Mouse (Mus musculus): ENCODE results near the gene Ubl4b. TPM values are rescaled to one million over a fixed set of nuclear protein-coding genes. Genes with fewer than 3 reads are reported as not detected.

Ubl4b gene
- total RNA-seq, 4 experiments from 2014 or later: not detected

DNA sequence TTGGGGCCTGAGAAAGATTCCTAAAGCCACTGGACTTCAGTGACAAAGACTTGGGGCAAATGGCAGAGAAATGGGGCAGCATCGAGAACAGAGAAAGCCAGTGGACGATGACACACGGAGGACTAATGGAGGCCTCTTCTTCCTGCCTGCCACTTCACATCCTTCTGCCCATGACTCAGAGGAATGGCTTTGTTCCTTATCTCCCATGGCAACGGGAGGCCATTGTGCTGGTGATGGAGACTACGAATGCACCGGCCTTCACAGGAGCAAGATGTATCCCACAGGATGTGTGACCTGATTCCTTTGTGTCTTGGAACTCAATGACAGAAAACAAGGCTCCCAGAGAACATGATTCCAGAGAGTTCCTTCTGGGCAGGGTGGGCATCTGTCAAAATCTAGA is 30.3 kb downstream of the Ubl4b start:
- no peak for DNase-seq (ENCODE audit: low spot score in 2 of 2)

DNA sequence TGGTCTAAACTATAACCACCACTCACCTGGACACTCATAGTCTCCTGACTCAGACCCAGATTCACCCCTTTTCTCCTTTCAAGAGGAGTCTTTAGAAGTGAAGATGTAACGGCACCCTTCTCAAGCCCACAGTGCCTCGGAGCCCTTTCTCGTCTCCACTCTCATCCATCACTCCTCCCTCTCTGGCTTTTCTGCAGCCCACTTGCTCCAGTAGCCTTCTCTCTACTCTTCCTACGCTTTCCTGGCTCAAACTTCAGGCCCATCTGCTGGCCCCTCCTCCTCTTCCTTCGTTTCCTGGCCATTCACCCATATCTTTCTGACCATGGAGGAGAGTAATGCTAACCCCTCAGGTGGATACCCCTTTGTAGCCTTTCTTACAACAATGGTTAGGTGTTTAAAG is 33.9 kb downstream of the Ubl4b start:
- DNase-seq (ENCODE audit: low spot score in 2 of 2): no peak

DNA sequence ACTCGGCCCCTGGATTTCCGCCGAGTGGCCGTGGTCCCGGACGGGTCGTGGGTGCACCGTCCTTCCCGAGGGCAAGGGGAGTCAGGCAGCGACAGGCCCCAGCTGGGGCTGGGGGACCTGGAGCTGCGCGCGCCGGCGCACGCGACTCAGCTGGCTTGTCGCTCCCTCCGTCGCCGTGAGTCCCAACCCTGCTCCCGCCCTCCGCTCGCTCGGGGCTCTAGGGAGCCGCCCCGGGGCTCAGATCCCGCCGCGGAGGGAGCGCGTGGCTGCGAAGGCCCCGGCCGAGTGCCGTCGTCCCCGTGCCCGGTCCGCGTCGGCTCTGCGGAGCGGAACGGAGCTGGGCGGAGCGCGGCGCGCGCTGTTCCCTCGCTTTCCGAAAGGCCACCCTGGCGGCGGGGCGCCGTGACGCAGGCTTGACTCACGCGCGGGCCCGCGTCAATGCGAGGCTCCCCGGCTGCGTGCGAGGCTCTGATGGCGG is 37.2 kb downstream of the Ubl4b start, which contains the start of gene Slc6a17:
Gene Slc6a17, minus strand, starts transcription at position 388 of the 478 bp plus-strand sequence.
- DNase-seq (ENCODE audit: low spot score in 2 of 2): peak in 1 of 2 experiments; percentile 10

- no peak for DNase-seq (ENCODE audit: low spot score in 2 of 2)
Measured at GRCm38 (mm10) chr3:107516776-107517630, 37.9 kb downstream of the Ubl4b start.

DNA sequence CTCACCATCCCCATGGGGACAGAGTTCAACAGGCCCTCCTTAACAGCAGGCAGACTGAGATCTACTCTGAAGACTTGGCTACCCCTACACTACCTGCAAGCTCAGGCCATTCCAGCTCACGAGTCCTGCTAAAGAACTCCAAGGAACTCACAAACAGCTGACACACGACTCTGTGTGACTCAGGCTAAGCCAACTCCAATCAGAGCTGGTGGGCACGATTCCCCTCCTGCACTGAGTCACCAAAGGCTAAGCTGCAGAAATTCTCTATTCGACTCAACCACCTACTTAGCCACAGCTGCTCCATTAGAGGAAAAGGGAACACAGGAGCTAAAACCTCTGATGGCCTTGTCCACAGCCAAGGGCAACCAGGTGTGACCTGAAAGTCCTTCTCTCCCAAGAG is 38.9 kb downstream of the Ubl4b start:
- DNase-seq (ENCODE audit: low spot score in 2 of 2): no peak

- no peak for DNase-seq (ENCODE audit: low spot score in 2 of 2)
Measured at GRCm38 (mm10) chr3:107511416-107511815, 43.5 kb downstream of the Ubl4b start.

- DNase-seq (ENCODE audit: low spot score in 2 of 2): no peak
Measured at GRCm38 (mm10) chr3:107508696-107509095, 46.2 kb downstream of the Ubl4b start.

DNA sequence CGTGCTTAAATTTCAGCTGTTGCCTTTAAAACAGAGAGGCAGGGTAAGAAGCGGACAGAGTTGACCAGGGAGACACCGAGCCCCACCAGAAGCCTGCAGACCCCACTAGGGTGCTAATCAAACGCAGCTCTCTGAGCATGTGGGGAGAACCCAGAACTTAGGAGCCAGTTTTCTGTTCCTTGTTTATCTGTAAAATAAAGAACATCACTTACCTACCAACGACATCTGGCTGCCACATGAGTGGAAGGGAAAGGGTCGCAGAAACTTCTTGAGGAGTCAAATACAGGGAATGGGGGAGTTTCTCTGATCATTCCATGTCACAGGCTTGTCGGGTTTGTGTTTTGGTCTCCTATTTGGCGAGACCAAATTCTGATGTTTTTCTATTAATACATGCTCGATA is 46.9 kb downstream of the Ubl4b start:
- no peak for DNase-seq (ENCODE audit: low spot score in 2 of 2)

- no peak for DNase-seq (ENCODE audit: low spot score in 2 of 2)
Measured at GRCm38 (mm10) chr3:107506531-107506930, 48.3 kb downstream of the Ubl4b start.

GRCm38 (mm10) chr3:107505464-107506367 is 49.2 kb downstream of the Ubl4b start:
- no peak for DNase-seq (ENCODE audit: low spot score in 2 of 2)

- DNase-seq (ENCODE audit: low spot score in 2 of 2): no peak
Measured at GRCm38 (mm10) chr3:107504542-107504941, 50.3 kb downstream of the Ubl4b start.

GRCm38 (mm10) chr3:107503716-107504115 is 51.2 kb downstream of the Ubl4b start:
- DNase-seq (ENCODE audit: low spot score in 2 of 2): no peak

Other genes with a start within 250 kb of the Ubl4b start
- 10 to 100 TPM; 20.8 to 25.7 (median 22.8) TPM for gene Rbm15, start 221.4 kb downstream of the Ubl4b start, total RNA-seq (2022)
- 10 to 100 TPM; 42.7 to 61.6 (median 50.2) TPM for gene Kcnc4, start 95.5 kb downstream of the Ubl4b start, total RNA-seq (2022)
- 1 to 10 TPM in 1 of 4 experiments, under 1 TPM in 3; 0.65 to 1.2 (median 0.80) TPM for gene Slc6a17, start 37.1 kb downstream of the Ubl4b start, total RNA-seq (2022)
- not detected for gene Alx3, start 40.0 kb upstream of the Ubl4b start, total RNA-seq (2022)
- not detected for gene Gm10961, start 76.2 kb upstream of the Ubl4b start, total RNA-seq (2022)
- gene Strip1, start 76.6 kb upstream of the Ubl4b start, total RNA-seq (2022): 10 to 100 TPM; 15.1 to 18.4 (median 16.5) TPM
- gene Ahcyl1, start 141.5 kb upstream of the Ubl4b start, total RNA-seq (2022): 10 to 100 TPM; 21.9 to 29.4 (median 28.6) TPM
- gene Csf1, start 205.4 kb upstream of the Ubl4b start, total RNA-seq (2022): 1 to 10 TPM; 5.0 to 7.4 (median 6.8) TPM

Measured in gastrocnemius, adult 8-10 months (tissue).